Mouse (Mus musculus): ENCODE measurements at regions not wholly inside any gene's neighbourhood (a gene's known extent, or its start where the extent isn't known, plus 50 kb on each side); places are given as distances from the start of the nearest gene placed in this dataset.

DNA sequence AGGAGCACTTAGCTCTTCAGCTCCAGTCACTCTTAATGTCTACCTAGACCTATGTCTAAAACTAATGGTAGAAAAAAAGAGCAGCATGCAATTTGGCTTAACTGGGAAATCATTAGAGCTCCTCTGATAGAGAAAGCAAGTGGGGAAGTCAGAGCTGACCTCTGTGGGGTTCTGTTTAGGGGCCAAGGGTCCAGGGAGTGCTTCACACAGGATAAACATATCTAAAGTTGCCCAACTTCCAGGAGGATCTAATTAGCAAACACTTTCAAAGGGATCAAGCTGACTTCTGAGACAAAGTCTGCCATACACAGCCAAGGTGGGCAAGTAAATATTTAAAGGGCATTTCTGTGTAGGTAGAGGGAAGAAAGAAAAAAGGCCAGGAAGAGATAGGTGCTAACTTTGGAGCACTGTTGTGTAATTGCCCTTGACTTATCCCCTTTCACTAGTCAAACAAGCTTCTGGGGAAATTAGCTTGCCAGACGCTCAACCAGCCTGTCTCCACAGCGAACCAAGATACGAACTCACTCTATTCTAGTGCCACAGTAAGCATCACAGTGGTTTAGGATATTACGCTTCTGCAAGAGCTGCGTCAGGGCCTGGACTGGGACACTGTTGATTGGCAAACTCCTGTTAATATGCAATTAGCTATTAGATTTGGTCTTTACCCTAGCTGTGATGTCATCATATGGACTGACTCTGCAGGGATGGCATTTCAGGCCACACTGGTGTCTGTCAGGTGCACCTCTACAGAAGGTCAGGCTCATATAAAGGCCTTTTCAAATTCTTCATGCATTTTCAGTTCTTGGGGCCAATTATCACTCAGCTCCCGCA is 1413.9 kb upstream of the A1bg start:
- no peak for ATAC-seq (replicated peaks; ENCODE audit: low FRiP score, poor library complexity, severe bottlenecking)

- ATAC-seq (replicated peaks; ENCODE audit: low FRiP score, poor library complexity, severe bottlenecking): no peak
Measured at GRCm38 (mm10) chr15:62334256-62335009, 1411.6 kb upstream of the A1bg start.

DNA sequence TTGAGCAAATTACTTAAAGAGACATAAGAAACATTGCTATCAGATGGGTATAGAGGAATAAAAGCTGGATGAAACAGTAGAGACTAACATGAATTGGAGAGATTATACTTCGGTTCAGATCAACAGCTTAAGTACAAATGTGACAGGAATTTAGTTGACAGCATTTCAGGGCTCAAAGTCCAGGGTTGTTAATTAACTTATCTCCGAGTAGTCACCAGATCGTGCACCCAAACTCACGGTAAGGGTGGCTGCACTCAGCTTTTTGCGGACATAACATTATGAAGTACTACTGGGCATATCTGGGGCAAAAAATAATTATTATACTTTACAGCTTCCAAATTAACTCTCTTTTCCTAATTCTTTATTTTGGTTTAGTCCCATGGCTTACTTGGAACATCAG is 1409.3 kb upstream of the A1bg start:
- no peak for ATAC-seq (replicated peaks; ENCODE audit: low FRiP score, poor library complexity, severe bottlenecking)

GRCm38 (mm10) chr15:62331138-62331800 is 1408.5 kb upstream of the A1bg start:
- no peak for ATAC-seq (replicated peaks; ENCODE audit: low FRiP score, poor library complexity, severe bottlenecking)

- ATAC-seq (replicated peaks; ENCODE audit: low FRiP score, poor library complexity, severe bottlenecking): no peak
Measured at GRCm38 (mm10) chr15:62328920-62329319, 1406.1 kb upstream of the A1bg start.

- ATAC-seq (replicated peaks; ENCODE audit: low FRiP score, poor library complexity, severe bottlenecking): 0 out of 2 replicates have a peak, but pooled peaks have one; percentile 39
Measured at GRCm38 (mm10) chr15:62328305-62328881, 1405.6 kb upstream of the A1bg start.

- no peak for ATAC-seq (replicated peaks; ENCODE audit: low FRiP score, poor library complexity, severe bottlenecking)
Measured at GRCm38 (mm10) chr15:62327481-62327880, 1404.7 kb upstream of the A1bg start.

GRCm38 (mm10) chr15:62326524-62326923 is 1403.7 kb upstream of the A1bg start:
- ATAC-seq (replicated peaks; ENCODE audit: low FRiP score, poor library complexity, severe bottlenecking): no peak

DNA sequence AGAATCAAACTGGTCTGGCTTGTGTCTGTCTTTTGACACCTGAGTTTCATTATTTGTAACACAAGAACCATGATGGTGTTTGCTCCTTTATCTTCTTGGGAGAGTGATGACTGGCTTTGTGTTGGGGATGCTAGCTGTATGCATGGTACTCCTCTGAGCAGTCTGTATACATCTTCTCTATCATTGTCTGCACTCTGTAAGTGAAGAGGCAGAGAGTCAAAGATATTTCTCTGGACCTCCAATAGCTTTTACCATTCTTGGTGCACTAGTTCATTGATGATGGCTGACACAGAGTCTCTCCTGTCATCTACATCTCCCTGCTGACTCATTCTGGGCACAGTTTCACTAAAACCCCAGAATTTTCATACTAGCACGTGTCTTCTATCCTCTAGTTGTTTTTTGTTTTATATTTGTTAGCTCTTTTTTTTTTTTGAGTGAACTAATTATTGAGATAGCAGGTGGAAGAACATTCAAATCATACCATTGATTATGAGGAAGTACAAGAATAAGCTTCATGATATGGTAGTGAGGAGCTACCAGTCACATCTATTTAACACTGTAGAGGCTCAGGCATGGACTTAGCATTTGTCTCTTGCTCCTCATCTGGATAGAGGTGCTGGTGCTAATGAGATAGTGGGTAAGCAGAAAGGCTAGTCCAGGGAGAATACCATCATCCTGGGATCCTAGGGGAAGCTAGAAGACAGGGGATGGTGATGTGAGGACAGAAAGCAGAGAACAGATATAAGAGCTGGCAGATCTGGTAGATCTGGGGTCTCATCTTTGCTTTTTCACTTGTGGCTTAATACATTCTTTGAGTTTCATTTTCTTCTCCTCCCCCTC is 1402.9 kb upstream of the A1bg start:
- ATAC-seq (replicated peaks; ENCODE audit: low FRiP score, poor library complexity, severe bottlenecking): no peak

GRCm38 (mm10) chr15:62320966-62321365 is 1398.2 kb upstream of the A1bg start:
- no peak for ATAC-seq (replicated peaks; ENCODE audit: low FRiP score, poor library complexity, severe bottlenecking)

- no peak for ATAC-seq (replicated peaks; ENCODE audit: low FRiP score, poor library complexity, severe bottlenecking)
Measured at GRCm38 (mm10) chr15:62314449-62314848, 1391.6 kb upstream of the A1bg start.

DNA sequence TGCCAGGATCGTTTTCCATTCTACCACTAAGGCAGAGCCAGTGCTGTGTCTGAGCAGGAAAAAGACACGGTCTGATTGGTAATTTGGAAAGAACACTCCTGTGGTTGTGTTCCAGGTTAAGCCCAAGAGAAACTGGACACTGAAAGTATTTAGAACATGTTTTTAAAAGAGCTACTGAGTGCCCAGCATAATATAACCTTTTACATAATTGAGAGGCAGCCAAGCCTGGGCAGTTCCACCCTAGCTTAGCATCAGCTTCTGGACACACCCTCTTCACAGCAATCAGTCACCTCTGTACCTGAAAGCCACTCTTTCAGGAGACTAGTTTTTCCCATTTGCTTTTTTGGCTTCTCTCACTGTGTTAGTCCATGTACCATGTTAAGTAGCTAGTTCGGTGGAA is 1379.4 kb upstream of the A1bg start:
- no peak for ATAC-seq (replicated peaks; ENCODE audit: low FRiP score, poor library complexity, severe bottlenecking)

DNA sequence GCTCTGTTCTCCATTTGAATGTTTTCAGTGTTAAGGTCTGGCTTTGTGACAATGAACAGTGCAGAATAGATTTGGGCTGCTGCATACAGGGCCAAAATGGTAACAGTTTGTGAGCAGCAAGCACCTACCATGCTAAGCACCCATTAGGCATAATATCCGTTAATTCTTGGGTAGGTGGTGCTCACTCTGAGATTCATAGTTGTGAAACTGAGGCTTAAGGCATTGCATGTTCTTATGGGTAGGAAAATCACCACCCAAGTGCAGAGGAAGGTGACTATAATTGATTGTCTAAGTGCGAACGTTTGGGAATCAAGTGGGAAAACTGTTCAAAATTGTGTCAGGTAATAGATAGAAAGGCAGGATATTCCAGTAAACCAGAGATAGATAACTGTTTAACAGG is 1378.8 kb upstream of the A1bg start:
- no peak for ATAC-seq (replicated peaks; ENCODE audit: low FRiP score, poor library complexity, severe bottlenecking)

GRCm38 (mm10) chr15:62297138-62297537 is 1374.3 kb upstream of the A1bg start:
- ATAC-seq (replicated peaks; ENCODE audit: low FRiP score, poor library complexity, severe bottlenecking): no peak

GRCm38 (mm10) chr15:62295233-62295927 is 1372.6 kb upstream of the A1bg start:
- no peak for ATAC-seq (replicated peaks; ENCODE audit: low FRiP score, poor library complexity, severe bottlenecking)

- no peak for ATAC-seq (replicated peaks; ENCODE audit: low FRiP score, poor library complexity, severe bottlenecking)
Measured at GRCm38 (mm10) chr15:62294786-62295185, 1372.0 kb upstream of the A1bg start.

DNA sequence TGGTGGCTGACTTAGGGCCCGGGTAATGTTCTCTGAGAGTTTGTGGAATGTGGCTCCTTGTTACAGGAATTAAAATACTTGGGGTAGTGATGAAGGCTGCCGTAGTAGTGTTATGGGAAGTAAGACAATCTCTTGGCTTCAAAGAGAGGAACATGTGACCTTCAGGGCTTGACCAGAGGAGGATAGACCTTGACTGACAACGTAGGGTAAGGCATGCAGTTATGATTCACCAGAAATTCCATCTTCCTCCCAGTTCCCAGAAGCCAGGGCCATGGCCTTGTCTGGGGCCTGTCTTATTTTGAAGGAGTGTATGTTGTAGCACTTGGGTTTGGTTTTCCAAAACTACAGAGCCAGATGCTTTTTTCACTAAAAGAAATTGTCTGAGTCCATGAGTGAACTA is 1370.1 kb upstream of the A1bg start:
- ATAC-seq (replicated peaks; ENCODE audit: low FRiP score, poor library complexity, severe bottlenecking): no peak

DNA sequence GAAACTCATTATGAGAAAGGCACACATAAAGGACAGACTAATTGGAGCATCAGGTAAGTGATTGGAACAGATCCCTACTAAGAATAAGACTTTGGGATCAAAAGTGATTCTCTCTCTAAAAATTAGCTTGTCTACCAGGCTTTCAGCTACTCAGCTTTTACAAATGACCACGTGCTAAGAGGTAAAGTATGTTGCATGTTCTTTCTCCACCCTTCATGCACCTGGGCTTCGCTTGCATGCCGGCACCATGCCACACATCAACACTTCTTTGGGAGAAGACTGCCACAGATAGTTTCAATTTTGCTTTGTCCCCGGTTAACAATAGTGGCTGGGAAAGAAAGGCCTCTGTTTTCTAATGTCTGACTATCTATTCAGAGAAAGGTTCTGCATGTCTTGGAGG is 1367.9 kb upstream of the A1bg start:
- ATAC-seq (replicated peaks; ENCODE audit: low FRiP score, poor library complexity, severe bottlenecking): no peak
